Mouse (Mus musculus): ENCODE results near the gene Pigb.

GRCm38 (mm10) chr9:72996167-72996566 lies 44.0 kb downstream of the Pigb start:
- TF ChIP-seq CTCF (IDR thresholded peaks at IDR 0.05; ENCODE audit: borderline replicate concordance, insufficient read depth, low read length) (no peak), POLR2A (IDR thresholded peaks at IDR 0.05; ENCODE audit: low read depth, low read length) (no peak)

Data from embryonic fibroblast, embryonic 13.5 days (primary cell).